Mouse (Mus musculus) limb, embryonic 10.5 days (tissue): ENCODE measurements around the gene Csk. TPM values are rescaled to one million over a fixed set of nuclear protein-coding genes. Genes with fewer than 3 reads are reported as not detected.

Source experiments
- polyA plus RNA-seq: library from polyadenylated mRNA; unstranded; fragments of >200 nt; fragmentation: Nextera tagmentation; extraction: Ambion mirVana; gene quantifications from 2 replicates; pipeline ENCODE4 v1.2.1, GENCODE M21; 2016

The Csk gene
- polyA plus RNA-seq, 1 experiment from 2014 or later, result 40.1 TPM

Other genes with a start within 250 kb of the Csk start
- gene Ppcdc, start 213.5 kb downstream of the Csk start, polyA plus RNA-seq, result 22.4 and 28.5 TPM in 2 replicates
- 4.3 and 4.5 TPM in 2 replicates for gene Scamp5, start 185.6 kb downstream of the Csk start, polyA plus RNA-seq
- 0.55 and 1.2 TPM in 2 replicates for gene Rpp25, start 149.6 kb downstream of the Csk start, polyA plus RNA-seq
- 635 and 703 TPM in 2 replicates for gene Cox5a, start 132.4 kb downstream of the Csk start, polyA plus RNA-seq
- 17.7 and 18.3 TPM in 2 replicates for gene Fam219b, start 116.1 kb downstream of the Csk start, polyA plus RNA-seq
- 60.0 and 61.3 TPM in 2 replicates for gene Mpi, start 100.9 kb downstream of the Csk start, polyA plus RNA-seq
- gene Scamp2, start 92.7 kb downstream of the Csk start, polyA plus RNA-seq, result 37.4 and 41.9 TPM in 2 replicates
- gene Ulk3, start 64.2 kb downstream of the Csk start, polyA plus RNA-seq, result 10.1 and 12.0 TPM in 2 replicates
- not detected in 2 replicates for gene Cplx3, start 47.4 kb downstream of the Csk start, polyA plus RNA-seq
- gene Lman1l, start 32.9 kb downstream of the Csk start, polyA plus RNA-seq, result not detected in 2 replicates
- gene Cyp1a2, start 30.1 kb upstream of the Csk start, polyA plus RNA-seq, result not detected in 2 replicates
- 0.11 TPM in 1 of 2 replicates, not detected in the other for gene Cyp1a1, start 34.3 kb upstream of the Csk start, polyA plus RNA-seq
- gene Edc3, start 54.9 kb upstream of the Csk start, polyA plus RNA-seq, result 47.1 and 49.2 TPM in 2 replicates
- gene Clk3, start 112.2 kb upstream of the Csk start, polyA plus RNA-seq, result 93.2 and 95.9 TPM in 2 replicates
- 56.8 and 62.9 TPM in 2 replicates for gene Arid3b, start 183.2 kb upstream of the Csk start, polyA plus RNA-seq